Mouse (Mus musculus) gastrocnemius, postnatal 25 days (tissue): ENCODE data around the gene Zfp768. TPM values are rescaled to one million over a fixed set of nuclear protein-coding genes. Genes with fewer than 3 reads are reported as not detected.
"Not testable (repeated sequence)": the region's sequence is repeated elsewhere in the genome, so short reads cannot be mapped to it uniquely, and the experiment has no call there.

Source experiments
- DNase-seq: peaks from one replicate; pipeline ENCODE4 v3.0.0; 2022
- total RNA-seq, 2 experiments: library from RNA; stranded (reverse); gene quantifications; 1 replicate in 1 of 2; 2 replicates in 1 of 2; pipeline ENCODE4 v1.2.3; 2021

The Zfp768 gene
- total RNA-seq, 2 experiments from 2014 or later, result 27.0 to 28.4 TPM

GRCm38 (mm10) chr7:127357871-127358270, 12.5 kb upstream of the Zfp768 start:
- no peak for DNase-seq

DNA sequence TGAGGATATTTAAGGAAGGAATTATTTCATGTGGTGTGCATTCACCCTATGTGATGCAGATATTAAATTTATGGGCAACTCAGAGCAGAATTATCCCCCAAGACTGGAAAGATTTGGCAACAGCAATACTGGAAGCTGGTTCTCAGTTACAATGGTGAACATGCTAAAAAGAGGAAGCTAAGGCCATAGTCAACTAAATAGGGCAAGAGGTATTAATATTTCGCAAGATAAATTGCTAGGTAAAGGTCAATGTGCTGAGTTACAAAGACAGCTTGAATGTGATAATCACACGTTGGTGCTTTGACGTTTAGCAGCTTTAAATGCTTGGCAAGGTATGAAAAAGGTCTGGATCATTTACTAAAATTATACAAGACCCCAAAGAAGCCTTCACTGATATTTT, 10.4 kb upstream of the Zfp768 start:
- no peak for DNase-seq

- DNase-seq, result no peak
Measured at GRCm38 (mm10) chr7:127351230-127352004, 6.0 kb upstream of the Zfp768 start.

- DNase-seq, result no peak
Measured at GRCm38 (mm10) chr7:127346676-127347075, 1.3 kb upstream of the Zfp768 start.

DNA sequence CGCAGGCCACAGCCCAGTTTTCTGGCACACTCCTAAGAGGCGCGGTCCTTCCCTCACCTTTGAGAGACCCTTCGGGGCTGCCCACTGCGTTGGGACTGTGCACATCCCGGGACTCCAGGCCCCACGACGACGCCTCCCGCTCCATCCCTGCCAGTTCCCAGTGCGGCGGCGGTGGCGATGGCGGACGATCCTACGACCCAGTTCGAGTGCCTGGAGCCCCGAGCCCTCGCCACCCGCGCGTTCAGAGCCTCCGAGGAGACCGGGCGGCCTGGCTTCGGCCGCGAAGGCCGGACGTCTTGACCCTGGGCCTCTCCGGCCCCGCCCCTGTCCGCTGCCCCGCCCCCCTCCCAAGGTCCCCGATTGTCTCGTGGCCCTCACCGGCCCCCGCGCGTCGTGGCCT, 297 bp downstream of the Zfp768 start:
- DNase-seq, result no peak

DNA sequence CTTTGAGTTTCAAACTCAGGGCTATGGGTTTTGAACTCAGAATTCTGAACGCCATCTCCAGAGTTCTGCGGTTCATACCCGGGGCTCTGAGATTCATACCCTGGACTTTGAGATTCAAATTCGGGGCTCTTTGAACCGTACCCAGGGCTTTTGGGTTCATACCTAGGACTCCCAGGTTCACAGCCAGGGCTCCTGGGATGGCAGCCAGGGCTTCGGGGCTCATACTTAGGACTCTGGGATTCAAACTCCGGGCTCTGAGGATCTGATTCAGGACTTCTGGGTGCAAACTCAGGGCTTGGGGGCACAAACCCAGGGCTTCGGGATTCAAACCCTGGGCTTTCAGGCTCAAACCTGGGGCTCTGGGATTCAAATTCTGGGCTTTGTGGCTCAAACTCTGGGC, 1.0 kb downstream of the Zfp768 start:
- DNase-seq, result no peak

- no peak for DNase-seq
Measured at GRCm38 (mm10) chr7:127343351-127344019, 1.9 kb downstream of the Zfp768 start.

DNA sequence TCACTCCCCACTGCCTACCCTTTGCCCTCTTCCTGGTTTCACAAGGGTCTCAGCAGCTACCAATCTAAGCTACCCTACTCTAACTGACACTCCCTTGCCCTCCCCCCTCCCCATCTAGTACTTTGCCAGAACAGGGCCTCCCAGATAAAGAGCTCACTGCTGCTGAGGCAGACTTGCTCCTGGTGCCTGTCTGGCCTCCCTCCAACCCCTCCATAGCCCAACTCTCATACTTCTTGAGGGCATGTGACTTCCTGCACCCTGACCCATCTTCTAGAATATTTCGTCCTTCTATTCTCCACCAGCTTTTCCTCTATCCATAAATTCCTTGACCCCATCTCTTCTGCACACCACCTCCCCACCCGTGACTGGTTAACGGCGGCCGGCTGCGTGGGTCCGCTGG, 2.5 kb downstream of the Zfp768 start:
- DNase-seq, result no peak

DNA sequence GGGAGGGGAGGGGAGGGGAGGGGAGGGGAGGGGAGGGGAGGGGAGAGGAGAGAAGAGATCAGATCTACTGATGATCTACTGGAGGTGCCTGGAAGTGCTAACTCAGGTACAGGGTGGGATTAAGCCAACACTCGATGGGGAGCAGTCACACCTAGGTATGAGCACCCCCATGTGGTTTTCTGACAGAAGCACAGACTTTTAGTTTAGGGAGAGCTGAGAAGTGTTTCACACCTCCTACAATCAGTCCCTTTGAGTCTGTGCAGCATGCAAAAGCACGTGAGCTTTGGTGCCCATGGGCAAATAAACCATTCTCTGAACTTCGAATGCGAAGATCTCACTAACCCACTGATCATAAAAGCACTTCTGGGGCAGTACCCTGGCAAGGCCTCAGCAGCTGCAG, 3.1 kb downstream of the Zfp768 start:
- no peak for DNase-seq

- DNase-seq, result not testable (repeated sequence)
Measured at GRCm38 (mm10) chr7:127341861-127342260, 3.5 kb downstream of the Zfp768 start.

DNA sequence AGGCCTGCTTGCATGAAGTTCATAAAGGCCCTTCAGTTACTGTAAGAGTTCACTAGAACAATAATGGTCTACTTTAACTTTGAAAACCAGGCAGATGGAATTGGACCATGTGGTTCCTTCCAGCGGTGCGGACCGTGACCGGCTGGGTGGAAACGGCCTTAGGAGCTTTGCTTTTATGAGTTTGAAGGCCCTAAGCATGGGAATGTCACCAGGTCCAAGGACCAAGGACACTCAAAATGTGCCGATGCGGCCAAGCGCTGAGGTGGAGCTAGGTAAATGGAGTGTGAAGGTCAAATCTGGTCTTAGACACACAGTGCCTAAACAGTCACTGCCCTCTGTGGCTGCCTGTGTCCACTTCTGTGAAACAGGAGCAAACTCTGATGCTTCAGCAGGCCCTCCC, 4.0 kb downstream of the Zfp768 start:
- DNase-seq, result no peak

DNA sequence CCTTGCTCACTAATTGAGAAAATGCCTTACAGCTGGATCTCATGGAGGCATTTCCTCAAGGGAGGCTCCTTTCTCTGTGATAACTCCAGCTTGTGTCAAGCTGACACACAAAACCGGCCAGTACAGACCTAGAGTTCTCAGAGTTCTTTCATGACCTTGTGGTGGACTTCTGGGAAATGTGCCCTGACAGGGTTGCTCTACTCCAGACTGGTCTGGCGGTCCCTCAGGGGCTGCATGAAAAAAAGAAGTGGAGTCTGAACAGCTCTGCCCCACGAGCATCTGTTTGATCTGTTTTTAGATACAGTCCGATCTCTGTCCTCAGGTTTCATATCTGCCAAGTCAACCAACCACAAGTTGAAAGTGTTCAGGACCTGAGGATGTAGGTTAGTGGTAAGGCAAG, 7.8 kb downstream of the Zfp768 start:
- DNase-seq, result no peak

DNA sequence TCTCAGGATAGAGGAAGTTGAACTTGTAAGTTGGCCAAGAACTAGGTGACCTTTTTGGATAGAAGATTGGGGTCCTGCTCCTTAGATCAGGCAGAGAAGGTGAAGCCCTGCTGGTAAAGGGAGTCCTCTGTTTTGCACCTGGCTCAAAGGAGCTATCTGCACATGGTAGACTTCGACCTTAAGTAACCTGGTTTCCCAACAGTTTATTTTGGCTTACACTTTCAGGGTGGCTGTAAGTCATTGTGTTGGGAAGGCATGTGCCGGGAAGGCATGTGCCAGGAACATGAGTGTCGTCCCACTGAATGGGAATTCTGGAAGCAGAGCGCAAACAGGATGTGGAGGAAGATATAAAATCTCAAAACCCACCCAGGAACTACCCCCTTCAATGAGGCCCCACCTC, 9.8 kb downstream of the Zfp768 start:
- no peak for DNase-seq

DNA sequence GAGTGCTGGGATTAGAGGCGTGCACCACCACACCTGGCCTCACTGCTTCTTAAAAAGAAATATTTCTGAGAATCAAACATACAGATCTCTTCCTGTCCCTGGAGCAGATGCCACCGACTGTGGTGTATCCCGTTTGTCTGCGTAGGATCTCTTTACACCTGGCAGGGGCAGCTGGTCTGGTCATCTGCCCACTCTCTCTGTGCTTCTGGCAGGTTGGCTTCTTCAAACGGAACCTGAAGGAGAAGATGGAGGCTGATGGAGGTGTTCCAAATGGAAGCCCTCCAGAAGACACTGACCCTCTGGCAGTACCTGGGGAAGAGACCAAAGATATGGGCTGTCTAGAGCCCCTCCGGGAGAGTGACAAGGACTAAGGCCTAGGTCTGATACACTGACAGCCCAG, 12.1 kb downstream of the Zfp768 start:
- no peak for DNase-seq

GRCm38 (mm10) chr7:127326685-127327084, 18.7 kb downstream of the Zfp768 start:
- peak; percentile 83 for DNase-seq

GRCm38 (mm10) chr7:127325550-127325949, 19.8 kb downstream of the Zfp768 start:
- no peak for DNase-seq

DNA sequence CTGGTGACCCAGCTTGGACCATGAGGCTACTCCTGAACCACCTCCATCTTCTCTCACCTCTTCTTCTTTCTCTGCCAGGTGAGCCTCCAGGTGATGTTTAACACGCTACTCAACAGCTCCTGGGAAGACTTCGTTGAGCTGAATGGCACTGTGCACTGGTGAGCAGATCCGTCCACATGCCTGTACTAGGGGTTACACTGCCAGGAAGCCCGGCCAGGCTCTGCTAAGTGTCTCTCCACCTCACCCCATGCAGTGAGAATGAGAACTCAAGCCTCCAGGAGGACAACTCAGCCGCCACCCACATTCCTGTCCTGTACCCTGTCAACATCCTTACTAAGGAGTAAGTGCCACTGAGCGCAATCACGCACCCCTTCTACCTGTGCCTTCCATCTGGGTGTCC, 20.4 kb downstream of the Zfp768 start:
- no peak for DNase-seq

DNA sequence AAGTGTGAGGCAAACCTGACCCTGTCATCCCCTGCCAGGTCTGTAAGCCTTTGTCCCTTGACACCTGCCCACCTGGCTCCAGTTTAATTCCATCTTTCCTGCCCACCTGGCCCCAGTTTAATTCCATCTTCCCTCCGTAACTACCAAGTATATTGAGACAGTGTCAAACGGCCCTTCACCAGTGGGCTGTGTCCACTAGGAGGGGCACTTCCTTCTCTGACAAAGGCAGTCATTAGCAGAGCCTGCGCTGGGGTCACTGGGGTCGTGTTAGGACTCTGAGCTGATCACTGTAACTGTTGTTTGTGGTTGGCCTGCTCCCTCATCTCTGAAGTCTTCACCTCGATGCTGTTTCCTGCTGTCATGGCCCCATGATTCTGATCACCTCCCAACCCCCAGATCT, 23.3 kb downstream of the Zfp768 start:
- no peak for DNase-seq

DNA sequence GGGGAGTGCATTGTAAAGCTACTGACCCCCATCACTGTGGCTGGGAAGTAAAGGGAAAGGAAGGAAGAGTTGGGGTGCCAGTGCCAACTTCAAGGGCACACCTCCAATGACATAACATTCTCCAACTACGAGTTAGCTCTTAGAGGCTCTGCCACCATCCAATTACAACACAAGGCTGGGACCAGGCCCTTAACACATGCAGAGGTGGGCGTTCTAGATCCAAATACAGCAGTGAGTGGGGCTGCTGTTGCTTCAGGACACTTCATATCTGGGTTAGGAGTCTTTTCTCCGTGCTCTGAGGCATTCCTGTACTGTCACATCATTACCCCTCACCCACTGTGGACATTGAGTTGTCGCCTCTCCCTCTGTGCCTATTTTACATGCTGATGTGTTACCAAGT, 24.3 kb downstream of the Zfp768 start:
- no peak for DNase-seq

GRCm38 (mm10) chr7:127313912-127314311, 31.5 kb downstream of the Zfp768 start:
- DNase-seq, result no peak

GRCm38 (mm10) chr7:127309951-127310350, 35.4 kb downstream of the Zfp768 start:
- no peak for DNase-seq

DNA sequence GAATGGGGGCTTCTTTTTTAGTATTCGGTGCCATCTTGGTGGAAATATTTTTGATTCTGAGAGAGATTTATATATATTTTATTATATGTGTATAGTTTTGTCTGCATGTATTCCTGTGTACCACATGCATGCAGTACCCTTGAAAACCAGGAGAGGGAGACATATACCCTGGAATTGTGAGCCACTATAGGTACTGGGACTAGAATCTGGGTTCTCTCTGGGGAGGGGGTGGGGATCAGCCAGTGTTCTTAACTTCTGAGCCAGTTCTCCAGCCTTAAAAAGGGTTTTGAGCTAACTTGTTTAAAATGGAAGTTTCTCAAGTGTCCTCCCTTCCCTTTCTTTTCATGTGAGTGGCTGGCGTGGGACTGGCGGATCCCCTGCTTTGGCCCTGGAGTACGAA, 36.5 kb downstream of the Zfp768 start:
- no peak for DNase-seq

DNA sequence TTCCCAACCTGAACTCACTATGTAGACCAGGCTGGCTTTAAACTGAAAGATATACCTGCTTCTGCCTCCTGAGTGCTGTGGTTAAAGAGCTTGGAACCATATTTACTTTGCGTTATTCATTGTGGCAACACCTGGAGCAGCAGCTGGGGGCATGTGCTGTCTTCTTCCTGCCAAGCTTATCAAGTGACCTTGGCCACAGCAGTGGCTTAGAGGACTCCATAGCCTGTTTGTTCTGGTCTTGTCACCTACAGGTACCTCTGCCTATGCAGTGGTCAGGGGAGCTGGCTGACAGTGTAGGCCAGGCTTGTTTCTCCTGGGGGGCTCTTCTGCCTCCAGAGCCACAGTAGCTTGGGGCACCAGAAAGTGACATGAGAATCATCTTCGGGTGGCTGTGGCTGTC, 37.0 kb downstream of the Zfp768 start:
- DNase-seq, result no peak

- no peak for DNase-seq
Measured at GRCm38 (mm10) chr7:127297586-127298193, 47.7 kb downstream of the Zfp768 start.
